Mouse (Mus musculus) C2C12 (cell line): ENCODE data around the gene Isyna1. TPM values are rescaled to one million over a fixed set of nuclear protein-coding genes. Genes with fewer than 3 reads are reported as not detected.

ENCODE experiments used
- H3K27me3 ChIP-seq: one replicate; pipeline ENCODE4 v1.6.1; 2011; ENCODE audit not compliant: control insufficient read depth, insufficient read depth, insufficient read length
- H3K36me3 ChIP-seq: one replicate; pipeline ENCODE4 v1.6.1; 2011; ENCODE audit not compliant: control insufficient read depth, insufficient read depth
- H3K4me3 ChIP-seq: one replicate; pipeline ENCODE4 v1.5.1; 2011; ENCODE audit warnings: mild to moderate bottlenecking, control low read depth; ENCODE audit not compliant: poor library complexity, insufficient read depth, severe bottlenecking
- H3K79me2 ChIP-seq: one replicate; pipeline ENCODE4 v1.6.1; 2011; ENCODE audit not compliant: control insufficient read depth, insufficient read depth
- H3K79me3 ChIP-seq: one replicate; pipeline ENCODE4 v1.6.1; 2011; ENCODE audit warnings: low read depth, control low read depth
- H3ac ChIP-seq: one replicate; pipeline ENCODE3; 2011; ENCODE audit warnings: low read depth; ENCODE audit not compliant: control insufficient read depth, insufficient read length
- CEBPB ChIP-seq: IDR thresholded peaks from one replicate; pipeline ENCODE4 v1.6.1; 2011; ENCODE audit warnings: low read depth, mild to moderate bottlenecking, control low read depth, moderate library complexity
- CTCF ChIP-seq: IDR thresholded peaks from one replicate; pipeline ENCODE4 v1.5.1; 2011; ENCODE audit not compliant: control insufficient read depth, insufficient read depth, insufficient read length
- FOSL1 ChIP-seq: IDR thresholded peaks from one replicate; pipeline ENCODE4 v1.8.0; 2011; ENCODE audit warnings: mild to moderate bottlenecking, low read length; ENCODE audit not compliant: poor library complexity, insufficient read depth, severe bottlenecking
- MAX ChIP-seq: IDR thresholded peaks from one replicate; pipeline ENCODE4 v1.6.1; 2011; ENCODE audit warnings: mild to moderate bottlenecking, control low read depth
- MYOD1 ChIP-seq: IDR thresholded peaks from one replicate; pipeline ENCODE4 v1.6.1; 2011; ENCODE audit warnings: low read depth; ENCODE audit not compliant: control insufficient read depth, insufficient read length
- MYOG ChIP-seq: IDR thresholded peaks from one replicate; pipeline ENCODE4 v1.6.1; 2011; ENCODE audit not compliant: control insufficient read depth, insufficient read length; ENCODE audit errors: extremely low read depth
- USF1 ChIP-seq: IDR thresholded peaks from one replicate; pipeline ENCODE4 v1.6.1; 2011; ENCODE audit warnings: low read depth, mild to moderate bottlenecking, control low read depth, moderate library complexity
- long read RNA-seq, 2 experiments: library from polyadenylated mRNA; unstranded; transcript quantifications; one replicate each; pipeline ENCODE4 v2.0.0; 2019 to 2020
- polyA plus RNA-seq: library from polyadenylated mRNA; unstranded; fragments of >200 nt; fragmentation: generic; extraction: Trizol; gene quantifications from one replicate; pipeline ENCODE4 v1.2.1, GENCODE M21; 2012; ENCODE audit warnings: missing spikeins

The Isyna1 gene
- polyA plus RNA-seq = 78.6 TPM
- long read RNA-seq, experiment 1, transcript Isyna1-204 (10 exons, 1,914 nt) = minor isoform, 10 of 89 reads
- long read RNA-seq, experiment 1, transcript Isyna1-201 (11 exons, 1,836 nt) = major isoform, 62 of 89 reads
- long read RNA-seq, experiment 1, partial matches to known transcripts = 11 of 89 reads
- long read RNA-seq, experiment 1, other reads (novel, unspliced or antisense) = 6 of 89 reads
- long read RNA-seq, experiment 2, transcript Isyna1-201 (11 exons, 1,836 nt) = major isoform, 410 of 487 reads
- long read RNA-seq, experiment 2, transcript Isyna1-204 (10 exons, 1,914 nt) = minor isoform, 15 of 487 reads
- long read RNA-seq, experiment 2, transcript Isyna1-206 (10 exons, 1,916 nt) = minor isoform, 7 of 487 reads
- long read RNA-seq, experiment 2, partial matches to known transcripts = 25 of 487 reads
- long read RNA-seq, experiment 2, other reads (novel, unspliced or antisense) = 30 of 487 reads

DNA sequence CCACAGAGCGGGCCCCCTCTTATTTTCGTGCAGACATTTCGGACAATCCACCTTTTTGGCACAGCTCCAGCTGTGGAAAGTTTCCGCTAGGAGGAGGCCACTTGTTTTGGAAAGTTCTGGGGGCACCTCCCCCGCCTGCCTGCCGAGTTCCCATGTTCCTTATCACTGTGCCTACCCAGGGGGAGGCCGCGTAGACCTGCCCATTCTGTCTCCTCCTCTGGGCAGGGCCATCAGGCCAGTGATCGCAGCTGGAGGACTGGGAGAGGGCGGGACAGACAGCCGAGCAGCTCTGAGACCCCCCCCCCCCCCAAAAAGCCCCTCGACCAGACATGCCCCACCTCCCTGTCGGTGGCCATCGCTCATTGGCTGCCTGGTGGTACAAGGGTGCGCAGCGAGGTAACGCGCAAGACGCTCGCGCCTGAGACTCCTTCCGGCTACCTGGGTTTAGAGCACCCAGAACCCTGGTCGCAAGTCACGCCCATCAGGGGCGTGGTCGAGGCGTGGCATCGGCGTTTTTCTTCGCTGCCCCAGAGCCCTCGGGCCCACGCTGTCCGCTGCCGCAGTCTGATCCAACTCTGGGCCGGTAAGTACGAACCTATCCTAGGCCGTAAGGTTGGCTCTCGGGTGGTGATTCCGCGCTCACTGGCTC, at the start of gene Isyna1:
Gene Isyna1 (plus strand): TSS at position 413 of the 649 bp plus-strand sequence.
- Histone ChIP-seq H3ac (peak within 1 kb of the TSS; percentile 76), H3K36me3 (peaks cover 50% of the 10 kb centered on the region), H3K27me3 (no peaks in the 10 kb centered on the region), H3K79me3 (peaks cover 1% of the 10 kb centered on the region), H3K4me3 (peak within 1 kb of the TSS; percentile 28), H3K79me2 (no peaks in the 10 kb centered on the region)
- TF ChIP-seq FOSL1 (no peak), CEBPB (no peak), USF1 (no peak), CTCF (no peak), MAX (no peak), MYOD1 (no peak), MYOG (no peak)

- Histone ChIP-seq H3K79me3 (peaks cover 88% of the 10 kb centered on the region), H3K27me3 (no peaks in the 10 kb centered on the region), H3K4me3 (no peak overlapping the region), H3ac (no peak overlapping the region), H3K79me2 (peaks cover 100% of the 10 kb centered on the region), H3K36me3 (peaks cover 8% of the 10 kb centered on the region)
- TF ChIP-seq USF1 = no peak
- TF ChIP-seq FOSL1 = no peak
- no peak for TF ChIP-seq CEBPB
- TF ChIP-seq CTCF = no peak
- TF ChIP-seq MAX = no peak
- TF ChIP-seq MYOG = no peak
- no peak for TF ChIP-seq MYOD1
Observed at GRCm38 (mm10) chr8:70546412-70546811, 47.8 kb upstream of the Isyna1 start.

GRCm38 (mm10) chr8:70547762-70548161, 46.4 kb upstream of the Isyna1 start:
- Histone ChIP-seq H3K27me3 (no peaks in the 10 kb centered on the region), H3ac (no peak overlapping the region), H3K79me3 (peaks cover 84% of the 10 kb centered on the region), H3K79me2 (peaks cover 100% of the 10 kb centered on the region), H3K36me3 (peaks cover 8% of the 10 kb centered on the region), H3K4me3 (no peak overlapping the region)
- TF ChIP-seq MYOG (no peak), MAX (no peak), CEBPB (no peak), CTCF (no peak), FOSL1 (no peak), MYOD1 (no peak), USF1 (no peak)

- Histone ChIP-seq H3K27me3 (no peaks in the 10 kb centered on the region), H3K79me2 (peaks cover 100% of the 10 kb centered on the region), H3K36me3 (peaks cover 8% of the 10 kb centered on the region), H3K79me3 (peaks cover 81% of the 10 kb centered on the region), H3ac (no peak overlapping the region), H3K4me3 (no peak overlapping the region)
- TF ChIP-seq MYOD1 (no peak), MAX (no peak), CEBPB (no peak), FOSL1 (no peak), USF1 (no peak), MYOG (no peak), CTCF (no peak)
Observed at GRCm38 (mm10) chr8:70549412-70550184, 44.6 kb upstream of the Isyna1 start.

GRCm38 (mm10) chr8:70551558-70552161, 42.5 kb upstream of the Isyna1 start:
- Histone ChIP-seq H3K79me3 (peaks cover 64% of the 10 kb centered on the region), H3K27me3 (no peaks in the 10 kb centered on the region), H3K36me3 (peaks cover 8% of the 10 kb centered on the region), H3ac (no peak overlapping the region), H3K79me2 (peaks cover 100% of the 10 kb centered on the region), H3K4me3 (no peak overlapping the region)
- TF ChIP-seq CTCF = no peak
- no peak for TF ChIP-seq MYOD1
- no peak for TF ChIP-seq FOSL1
- TF ChIP-seq CEBPB = no peak
- TF ChIP-seq USF1 = no peak
- TF ChIP-seq MYOG = no peak
- TF ChIP-seq MAX = no peak
